Mouse (Mus musculus) ES-CJ7 (cell line): Measurements from ENCODE around the gene Dpf3.

Experiments used
- DNase-seq: peaks from one replicate; pipeline ENCODE4 v3.0.0; 2011; ENCODE audit warnings: low read depth, low spot score

Dpf3 gene

GRCm38 (mm10) chr12:83496336-83496735 lies 8.8 kb upstream of the Dpf3 start:
- peak; percentile 85 for DNase-seq

- DNase-seq: no peak
Observed at GRCm38 (mm10) chr12:83495961-83496282, 8.4 kb upstream of the Dpf3 start.

- DNase-seq: no peak
Observed at GRCm38 (mm10) chr12:83495248-83495960, 7.9 kb upstream of the Dpf3 start.

GRCm38 (mm10) chr12:83494196-83494595 lies 6.7 kb upstream of the Dpf3 start:
- no peak for DNase-seq

GRCm38 (mm10) chr12:83492808-83493207 lies 5.3 kb upstream of the Dpf3 start:
- DNase-seq: no peak

- peak; percentile 63 for DNase-seq
Observed at GRCm38 (mm10) chr12:83491609-83492008, 4.1 kb upstream of the Dpf3 start.

- DNase-seq: peak; percentile 50
Observed at GRCm38 (mm10) chr12:83489748-83490147, 2.2 kb upstream of the Dpf3 start.

GRCm38 (mm10) chr12:83488211-83488941 lies 860 bp upstream of the Dpf3 start:
- peak; percentile 55 for DNase-seq

GRCm38 (mm10) chr12:83486671-83487461 lies 650 bp downstream of the Dpf3 start:
- peak; percentile 50 for DNase-seq

GRCm38 (mm10) chr12:83485911-83486670 lies 1.4 kb downstream of the Dpf3 start:
- DNase-seq: no peak

GRCm38 (mm10) chr12:83484855-83485745 lies 2.4 kb downstream of the Dpf3 start:
- DNase-seq: peak; percentile 71

GRCm38 (mm10) chr12:83483653-83484052 lies 3.9 kb downstream of the Dpf3 start:
- DNase-seq: no peak

- DNase-seq: no peak
Observed at GRCm38 (mm10) chr12:83481439-83481838, 6.1 kb downstream of the Dpf3 start.

GRCm38 (mm10) chr12:83479818-83480401 lies 7.6 kb downstream of the Dpf3 start:
- DNase-seq: peak; percentile 46

- DNase-seq: no peak
Observed at GRCm38 (mm10) chr12:83479140-83479539, 8.4 kb downstream of the Dpf3 start.

GRCm38 (mm10) chr12:83476277-83476676 lies 11.2 kb downstream of the Dpf3 start:
- DNase-seq: no peak

- no peak for DNase-seq
Observed at GRCm38 (mm10) chr12:83475419-83475818, 12.1 kb downstream of the Dpf3 start.

GRCm38 (mm10) chr12:83473987-83474600 lies 13.4 kb downstream of the Dpf3 start:
- no peak for DNase-seq

GRCm38 (mm10) chr12:83471760-83472159 lies 15.8 kb downstream of the Dpf3 start:
- DNase-seq: no peak

GRCm38 (mm10) chr12:83470085-83470484 lies 17.4 kb downstream of the Dpf3 start:
- DNase-seq: no peak
